Mouse (Mus musculus) left cerebral cortex, adult 11 months (tissue): ENCODE data around the gene Arg1.

ENCODE experiments used
- DNase-seq: peaks from one replicate; pipeline ENCODE4 v3.0.0; 2022; ENCODE audit warnings: low spot score

Gene Arg1

GRCm38 (mm10) chr10:24926962-24927720 lies at the start of gene Arg1:
TSS of gene Arg1 (minus strand) at chr10:24927484.
- no peak for DNase-seq

- DNase-seq, result no peak
Measured at GRCm38 (mm10) chr10:24973845-24974514, 46.7 kb upstream of the Arg1 start.

GRCm38 (mm10) chr10:24973385-24973784 lies 46.1 kb upstream of the Arg1 start:
- no peak for DNase-seq

GRCm38 (mm10) chr10:24972923-24973322 lies 45.6 kb upstream of the Arg1 start:
- DNase-seq, result no peak

GRCm38 (mm10) chr10:24965821-24966550 lies 38.7 kb upstream of the Arg1 start:
- no peak for DNase-seq

- DNase-seq, result no peak
Measured at GRCm38 (mm10) chr10:24961889-24962288, 34.6 kb upstream of the Arg1 start.

- DNase-seq, result peak; percentile 49
Measured at GRCm38 (mm10) chr10:24961112-24961511, 33.8 kb upstream of the Arg1 start.

- no peak for DNase-seq
Measured at GRCm38 (mm10) chr10:24959043-24959916, 32.0 kb upstream of the Arg1 start.

- no peak for DNase-seq
Measured at GRCm38 (mm10) chr10:24958280-24959042, 31.2 kb upstream of the Arg1 start.

- DNase-seq, result no peak
Measured at GRCm38 (mm10) chr10:24953876-24954275, 26.6 kb upstream of the Arg1 start.

GRCm38 (mm10) chr10:24952549-24952948 lies 25.3 kb upstream of the Arg1 start:
- no peak for DNase-seq

GRCm38 (mm10) chr10:24951575-24951974 lies 24.3 kb upstream of the Arg1 start:
- no peak for DNase-seq

GRCm38 (mm10) chr10:24950223-24950622 lies 22.9 kb upstream of the Arg1 start:
- no peak for DNase-seq

- no peak for DNase-seq
Measured at GRCm38 (mm10) chr10:24948278-24948677, 21.0 kb upstream of the Arg1 start.

GRCm38 (mm10) chr10:24947871-24948270 lies 20.6 kb upstream of the Arg1 start:
- no peak for DNase-seq

GRCm38 (mm10) chr10:24930143-24930542 lies 2.9 kb upstream of the Arg1 start:
- DNase-seq, result no peak

- DNase-seq, result no peak
Measured at GRCm38 (mm10) chr10:24928072-24928471, 788 bp upstream of the Arg1 start.

GRCm38 (mm10) chr10:24926380-24926779 lies 904 bp downstream of the Arg1 start:
- DNase-seq, result no peak

GRCm38 (mm10) chr10:24924296-24924695 lies 3.0 kb downstream of the Arg1 start:
- DNase-seq, result no peak

GRCm38 (mm10) chr10:24922977-24923376 lies 4.3 kb downstream of the Arg1 start:
- DNase-seq, result no peak

- DNase-seq, result no peak
Measured at GRCm38 (mm10) chr10:24915486-24915885, 11.8 kb downstream of the Arg1 start.
